19 mouse cellular contexts compared by ENCODE assay signal in the genomic region with DNA sequence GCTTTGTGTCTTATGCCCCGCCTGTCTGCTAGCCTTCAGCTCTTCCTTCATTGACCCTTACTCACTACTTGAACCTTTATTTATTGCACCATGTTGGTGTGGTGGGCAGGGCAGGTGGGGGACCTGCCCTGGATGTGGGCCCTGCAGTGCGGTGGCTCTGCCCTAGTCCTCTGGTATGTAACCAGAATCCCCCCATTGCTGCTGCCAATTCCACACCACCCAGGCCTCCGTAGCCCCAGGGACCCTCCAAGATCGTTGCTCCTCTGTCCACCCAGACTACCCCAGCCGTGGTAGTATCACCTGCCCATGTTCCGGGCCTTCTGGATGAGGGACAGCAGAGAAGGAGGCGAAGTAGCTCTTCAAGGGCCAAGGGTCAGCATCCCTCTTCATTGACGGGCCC. TPM values are rescaled to one million over a fixed set of nuclear protein-coding genes. Genes with fewer than 3 reads are reported as not detected.
"Had no signal": no experiment of that assay in that cellular context is flagged by ENCODE, and none has a peak within 500 bp of the region (broad histone marks: within the 10 kb centered on the region; RNA-seq: fewer than 3 reads in every experiment).

No protein-coding gene starts in this region.

- H3K9me3 ChIP-seq: midbrain, embryonic 13.5 days; midbrain, embryonic 15.5 days; neural tube, embryonic 13.5 days; neural tube, embryonic 15.5 days had no signal

- H3K4me2 ChIP-seq: lung, embryonic 14.5 days; midbrain, embryonic 11.5 days; midbrain, embryonic 13.5 days; midbrain, embryonic 15.5 days; neural tube, embryonic 13.5 days; neural tube, embryonic 15.5 days had no signal

- H3K27me3 ChIP-seq: megakaryocyte, embryonic 14.5 days had no signal

- DNase-seq: lung, adult 18-20 months; lung, embryonic 14.5 days; lung, postnatal 10 days; lung, postnatal 4 days; retina, postnatal 1 day; right cerebral cortex, adult 18-20 months; right cerebral cortex, postnatal 25 days; right cerebral cortex, postnatal 4 days; spleen, adult 18-20 months; thymus, postnatal 14 days; thymus, postnatal 36 days had no signal

- H3K27ac ChIP-seq: liver, embryonic 14.5 days; midbrain, embryonic 13.5 days; midbrain, embryonic 15.5 days; neural tube, embryonic 13.5 days; neural tube, embryonic 15.5 days had no signal

- H3K36me3 ChIP-seq: midbrain, embryonic 15.5 days had no signal

- H3K9ac ChIP-seq: liver, embryonic 14.5 days; lung, embryonic 14.5 days; midbrain, embryonic 13.5 days; midbrain, embryonic 15.5 days; neural tube, embryonic 13.5 days; neural tube, embryonic 15.5 days had no signal

- H3K4me3 ChIP-seq: megakaryocyte, embryonic 14.5 days; midbrain, embryonic 13.5 days; midbrain, embryonic 15.5 days; neural tube, embryonic 13.5 days; neural tube, embryonic 15.5 days had no signal

RNA-seq across cellular contexts. Expression of a gene that starts 2.7 kb away (rescaled TPM):
- total RNA-seq: monocyte, adult 5-6 weeks had no signal

RNA-seq across cellular contexts. Expression of a gene that starts 28.1 kb away (rescaled TPM):
- total RNA-seq: monocyte, adult 5-6 weeks had no signal
